Mouse (Mus musculus) kidney, postnatal 25 days (tissue): ENCODE measurements around the gene Abcc12.

Experiments used
- DNase-seq, 2 experiments: peaks; one replicate each; pipeline ENCODE4 v3.0.0; 2021; ENCODE audit warnings: mixed read lengths in 2 of 2

The Abcc12 gene

DNA sequence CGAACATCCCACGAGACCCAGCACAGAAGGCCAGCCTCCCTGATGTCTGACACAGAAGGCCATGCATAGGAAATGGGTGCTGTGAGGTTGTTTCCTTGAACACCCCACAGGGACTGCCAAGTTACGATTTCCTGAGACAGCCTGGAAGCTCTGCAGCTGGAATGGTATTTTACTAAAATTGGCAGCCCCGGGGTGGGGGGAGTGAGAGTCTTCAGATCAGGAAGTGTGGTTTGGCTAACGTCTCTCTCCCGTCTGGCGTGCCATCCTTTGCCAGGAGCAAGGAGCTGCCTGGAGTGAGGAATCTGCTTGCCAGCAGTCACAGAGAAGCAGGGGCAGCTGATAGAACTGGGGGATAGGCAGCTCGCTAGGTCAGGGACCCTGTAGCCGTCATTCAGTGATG is 2.4 kb downstream of the Abcc12 start:
- DNase-seq = peak; percentile 58 to 71

DNA sequence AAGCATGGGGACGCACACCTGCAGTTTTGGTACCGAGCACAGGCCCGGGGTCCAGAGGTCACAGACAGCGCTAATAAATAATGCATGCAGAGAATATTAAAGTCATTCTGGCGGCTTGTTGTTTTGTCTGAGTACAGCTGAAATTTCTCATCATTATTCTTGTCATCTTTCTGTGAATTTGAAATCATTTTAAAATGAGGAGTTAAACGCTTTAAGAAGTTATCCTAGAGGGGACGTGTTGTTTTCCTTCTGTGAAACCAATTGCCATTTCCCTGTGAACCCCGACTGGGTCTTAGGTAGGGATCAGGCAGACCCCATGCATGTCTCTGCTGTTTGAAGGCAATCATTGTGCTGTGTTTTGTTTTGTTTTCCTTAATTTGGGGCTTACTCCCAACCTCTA is 2.9 kb downstream of the Abcc12 start:
- no peak for DNase-seq

DNA sequence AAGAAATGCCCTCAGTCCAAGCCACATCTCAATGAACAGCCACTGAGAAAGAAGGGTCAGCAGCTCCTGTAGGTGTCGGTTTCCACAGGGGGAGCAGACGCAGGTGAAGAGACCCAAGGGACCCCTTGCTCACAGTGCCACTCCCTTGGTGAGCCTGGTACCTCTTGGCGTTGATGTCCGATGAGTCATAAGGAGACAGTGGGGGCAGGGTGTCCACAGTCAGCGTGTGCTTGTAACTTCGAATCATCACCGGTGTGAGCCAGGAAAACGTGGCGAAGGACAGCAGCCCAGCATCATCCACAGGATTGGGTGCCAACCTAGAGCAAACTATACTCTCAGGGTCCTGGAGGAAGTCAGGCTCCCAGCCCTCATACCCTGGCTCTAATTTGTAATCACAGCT is 16.8 kb downstream of the Abcc12 start:
- no peak for DNase-seq

DNA sequence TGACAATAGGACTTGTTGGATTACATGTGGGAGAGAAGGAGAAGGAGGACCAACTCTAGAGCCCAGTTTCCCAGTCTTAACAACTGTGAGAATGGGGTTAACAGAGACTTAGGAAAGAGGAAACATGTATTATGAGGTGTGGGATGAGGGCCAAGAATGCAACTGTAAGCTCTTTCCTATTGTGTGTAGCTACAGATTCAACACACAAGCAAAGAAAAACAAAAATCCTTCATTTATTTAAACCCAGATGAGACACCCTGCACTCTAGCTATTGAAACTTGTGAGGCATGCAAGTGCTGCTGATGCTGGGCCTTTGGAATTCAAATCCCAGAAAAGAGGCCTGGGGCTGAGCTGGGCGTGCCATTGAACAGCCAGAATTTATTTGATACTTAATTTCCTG is 18.7 kb downstream of the Abcc12 start:
- no peak for DNase-seq

DNA sequence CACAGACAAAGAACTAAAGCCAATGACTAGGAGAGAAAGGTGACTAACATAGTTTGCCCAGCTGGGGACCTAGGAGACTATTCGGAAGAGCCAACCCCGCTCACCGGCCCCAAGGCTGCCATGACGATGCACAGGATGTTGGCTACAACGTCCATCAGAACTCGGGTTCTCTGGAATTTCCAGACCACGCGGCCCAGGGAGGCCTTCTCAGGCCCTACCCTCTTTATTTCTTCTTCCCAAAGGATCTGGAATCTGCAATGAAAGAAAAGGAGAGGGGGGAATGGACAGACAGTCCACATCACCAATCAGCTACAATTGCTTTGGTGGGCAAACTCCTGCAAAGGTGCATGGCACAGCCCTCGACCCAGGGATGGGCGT is 19.8 kb downstream of the Abcc12 start:
- DNase-seq = no peak

DNA sequence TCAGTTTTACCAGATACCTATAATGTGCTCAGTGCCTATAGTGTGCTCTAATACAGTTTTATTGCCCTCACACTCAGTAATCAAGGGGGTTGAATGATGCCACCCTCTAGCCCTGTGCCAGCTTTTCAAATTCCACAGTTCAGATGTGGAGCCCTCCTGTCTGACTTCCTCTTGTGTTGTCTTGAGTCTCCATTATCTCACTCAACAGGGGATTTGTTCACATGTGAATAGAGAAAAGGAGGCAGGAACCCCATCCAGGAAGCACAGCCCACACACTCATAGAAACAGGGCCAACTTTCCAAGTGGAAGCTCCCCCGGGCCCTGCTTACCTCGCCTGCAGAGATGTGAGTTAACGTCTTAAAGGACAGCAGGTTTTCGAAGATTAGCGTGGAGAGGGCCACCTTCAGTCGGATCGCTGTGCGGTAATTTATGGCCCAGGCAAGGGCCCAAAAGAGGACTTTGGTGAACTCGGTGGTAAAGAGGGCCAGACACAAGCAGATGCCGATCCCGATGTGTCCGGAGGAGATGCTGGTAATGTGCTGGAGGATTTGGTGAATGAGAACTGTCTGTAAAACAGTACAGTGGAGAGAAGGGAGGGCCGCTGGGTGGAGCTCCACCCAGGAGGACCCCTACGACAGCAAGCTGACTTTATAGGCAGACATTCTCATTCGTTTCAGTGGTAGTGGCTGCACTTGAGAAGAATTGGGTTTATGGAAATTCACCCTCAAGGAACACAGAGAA is 20.4 kb downstream of the Abcc12 start:
- no peak for DNase-seq

DNA sequence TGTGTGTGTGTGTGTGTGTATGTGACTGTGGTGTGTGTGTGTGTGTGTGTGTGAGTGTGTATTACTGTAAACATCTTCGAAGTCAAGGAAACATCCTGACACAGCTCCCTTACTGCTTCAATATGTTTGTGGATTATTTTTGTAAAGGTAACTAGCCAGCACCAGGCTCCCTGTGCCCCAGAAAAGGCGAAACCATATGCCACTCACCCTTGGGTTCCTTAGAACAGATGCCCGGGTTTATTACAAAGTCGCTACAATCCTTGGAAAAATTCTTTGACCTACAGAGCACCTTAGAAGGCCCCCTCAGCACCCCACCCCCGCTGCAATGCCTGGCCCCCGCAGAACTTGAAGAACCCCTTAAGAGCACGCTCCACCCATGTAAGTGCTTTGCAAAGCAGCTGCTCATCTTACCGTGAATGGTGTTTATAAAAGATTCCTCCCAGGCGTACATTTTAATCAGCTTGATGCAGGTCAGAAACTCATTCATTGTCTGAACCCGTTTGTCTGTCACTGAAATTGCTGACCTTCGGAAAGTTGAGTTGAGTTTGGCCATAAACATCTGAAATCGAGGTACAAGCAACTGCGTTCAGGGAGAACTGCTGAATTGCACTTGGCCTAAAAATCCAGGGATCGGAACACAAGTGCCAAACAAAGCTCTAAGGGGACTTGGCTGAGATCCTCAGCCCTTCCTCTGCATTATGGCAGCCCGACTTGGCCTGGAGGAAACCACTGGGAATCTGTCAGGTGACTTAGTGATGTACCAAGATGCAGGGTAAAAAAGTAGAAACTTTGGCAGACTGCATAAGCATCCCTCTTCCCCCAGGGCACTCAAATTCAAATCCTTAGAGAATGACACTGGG is 23.1 kb downstream of the Abcc12 start:
- no peak for DNase-seq

DNA sequence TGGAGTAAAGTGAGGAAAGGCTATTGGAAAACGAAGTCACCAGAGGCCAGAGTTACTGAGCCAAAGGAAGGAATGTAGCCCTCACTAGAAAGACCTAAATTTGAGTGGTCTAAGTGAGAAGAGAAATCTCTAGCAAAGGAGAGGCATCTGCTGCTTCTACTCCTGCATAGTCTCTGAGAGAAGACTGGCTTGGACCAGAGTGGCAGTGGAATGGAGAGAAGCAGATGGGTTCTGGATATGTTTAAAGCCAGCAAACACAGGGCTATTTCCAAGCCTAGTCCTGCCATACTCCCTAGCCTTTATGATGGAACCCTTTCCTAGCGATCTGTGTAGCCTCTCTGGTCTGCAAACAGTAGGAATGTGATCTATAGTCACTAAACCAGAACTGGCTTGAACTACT is 24.9 kb downstream of the Abcc12 start:
- no peak for DNase-seq

DNA sequence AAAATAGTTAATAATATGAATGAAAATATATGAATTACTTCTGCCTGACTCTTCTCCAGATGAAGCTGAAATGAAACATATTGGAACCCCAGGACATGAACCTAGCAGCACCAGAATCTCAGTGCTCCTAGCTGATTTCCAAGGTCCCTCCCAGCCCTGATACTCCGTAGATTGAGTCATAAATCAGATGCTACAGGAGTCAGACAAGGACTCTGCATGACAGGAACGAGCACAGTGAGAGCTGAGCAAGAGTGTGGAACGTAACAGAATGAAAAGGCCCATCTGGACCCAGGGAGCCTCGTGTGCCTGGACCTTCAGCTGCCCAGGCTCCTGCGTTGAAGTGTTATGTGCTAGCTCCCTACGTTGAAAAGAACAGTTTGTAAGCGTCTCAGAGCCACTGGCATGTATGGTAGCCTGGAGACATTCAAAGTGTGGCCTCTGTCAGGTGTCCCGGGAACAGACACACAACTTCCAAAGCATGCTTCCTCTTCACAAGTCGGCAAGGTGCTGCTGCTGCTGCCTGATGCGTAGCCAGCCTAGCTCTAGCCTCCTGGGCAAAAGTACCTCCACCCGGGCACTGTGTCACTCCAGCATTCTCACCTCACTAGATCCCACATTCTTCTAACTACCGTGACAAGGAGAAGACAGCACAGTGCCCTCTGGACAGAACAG is 26.1 kb downstream of the Abcc12 start:
- no peak for DNase-seq

DNA sequence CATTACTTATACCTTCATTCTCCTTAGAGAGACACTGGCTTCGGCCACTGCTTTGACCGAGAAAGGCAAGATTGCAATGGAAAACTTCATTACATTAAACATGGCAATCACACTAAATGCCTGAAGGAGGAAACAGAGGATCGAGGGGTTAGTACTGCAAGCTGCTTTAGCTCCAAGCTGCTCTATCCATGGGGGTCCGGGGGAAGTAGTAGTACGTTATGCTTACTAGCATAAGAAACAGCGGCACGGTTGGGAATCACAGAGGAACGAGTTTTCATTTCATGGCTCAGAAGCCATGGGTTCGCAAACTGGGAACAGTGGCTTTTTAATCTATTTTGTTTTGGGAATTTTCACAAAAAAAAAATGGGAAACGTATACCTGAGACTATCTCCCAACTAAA is 30.0 kb downstream of the Abcc12 start:
- no peak for DNase-seq

DNA sequence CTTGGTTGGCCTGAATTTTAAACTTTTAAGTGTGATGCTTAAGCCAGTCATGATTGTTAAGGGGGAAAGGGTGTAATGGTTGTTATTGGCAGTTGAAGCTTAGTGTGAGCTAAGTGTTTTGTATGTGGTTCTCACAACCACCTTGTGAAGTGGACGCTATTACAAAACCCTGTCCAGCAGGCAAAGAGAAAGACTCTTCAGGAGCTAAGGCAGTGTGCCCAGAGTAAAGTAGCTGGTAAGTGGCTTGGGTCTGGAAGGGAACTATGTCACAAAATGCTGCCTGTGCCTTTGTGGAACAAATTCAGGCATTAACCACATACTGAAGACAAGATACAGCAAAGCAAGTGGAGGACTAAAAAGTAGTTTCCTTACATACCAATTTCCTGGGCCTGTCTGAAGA is 34.5 kb downstream of the Abcc12 start:
- DNase-seq = no peak

DNA sequence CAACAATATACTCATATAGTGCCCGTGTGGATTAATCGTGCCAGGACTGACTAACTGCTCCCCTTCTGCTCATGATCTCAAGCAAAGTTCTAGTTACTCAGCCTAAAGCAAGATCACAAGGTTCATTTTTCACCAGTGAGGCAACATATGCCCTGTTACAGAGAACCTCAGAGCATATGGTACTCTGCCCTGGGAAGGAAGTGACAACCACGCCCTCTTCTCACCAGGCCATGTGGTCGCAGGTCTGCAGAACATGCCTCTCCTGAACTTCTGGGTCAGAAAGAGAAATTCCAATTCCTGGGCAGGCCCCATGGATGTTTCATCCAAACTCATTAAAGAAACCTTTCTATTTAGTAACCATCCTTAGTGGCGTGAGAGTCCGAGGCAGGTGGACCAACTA is 39.6 kb downstream of the Abcc12 start:
- DNase-seq = no peak

DNA sequence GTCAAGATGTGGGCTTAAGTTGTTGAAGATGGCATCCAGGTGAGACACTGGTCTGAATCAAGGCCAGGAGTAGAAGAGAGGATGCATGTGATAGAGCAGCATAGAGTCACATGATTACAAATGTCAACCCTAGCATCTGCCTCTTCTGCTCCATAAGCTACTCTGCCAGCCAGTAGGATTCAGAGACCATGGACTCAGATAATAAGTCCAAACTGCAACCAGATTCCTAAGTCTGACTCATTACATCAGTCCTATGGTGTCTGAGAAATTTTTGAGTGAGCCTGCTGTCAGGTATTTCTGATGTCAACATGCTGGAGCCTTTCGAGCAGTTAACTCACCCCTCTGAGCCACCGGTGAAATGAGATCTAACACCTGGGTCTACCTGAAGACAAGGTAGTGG is 40.1 kb downstream of the Abcc12 start:
- no peak for DNase-seq

DNA sequence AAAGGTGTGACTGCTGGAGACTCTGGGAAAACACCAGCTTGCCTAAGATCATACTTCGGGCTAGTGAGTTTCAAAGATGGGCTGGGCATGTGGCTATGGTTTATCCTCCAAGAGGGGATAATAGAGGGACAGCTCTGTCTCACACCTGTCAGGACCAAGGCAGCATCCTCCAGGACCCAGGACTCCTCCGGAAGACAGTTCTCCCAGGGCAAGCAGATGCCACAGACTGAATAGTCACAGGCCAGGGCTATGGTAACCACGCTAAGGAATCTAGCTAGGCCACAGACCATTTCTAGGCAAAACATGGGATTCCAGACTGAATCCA is 43.9 kb downstream of the Abcc12 start:
- no peak for DNase-seq

DNA sequence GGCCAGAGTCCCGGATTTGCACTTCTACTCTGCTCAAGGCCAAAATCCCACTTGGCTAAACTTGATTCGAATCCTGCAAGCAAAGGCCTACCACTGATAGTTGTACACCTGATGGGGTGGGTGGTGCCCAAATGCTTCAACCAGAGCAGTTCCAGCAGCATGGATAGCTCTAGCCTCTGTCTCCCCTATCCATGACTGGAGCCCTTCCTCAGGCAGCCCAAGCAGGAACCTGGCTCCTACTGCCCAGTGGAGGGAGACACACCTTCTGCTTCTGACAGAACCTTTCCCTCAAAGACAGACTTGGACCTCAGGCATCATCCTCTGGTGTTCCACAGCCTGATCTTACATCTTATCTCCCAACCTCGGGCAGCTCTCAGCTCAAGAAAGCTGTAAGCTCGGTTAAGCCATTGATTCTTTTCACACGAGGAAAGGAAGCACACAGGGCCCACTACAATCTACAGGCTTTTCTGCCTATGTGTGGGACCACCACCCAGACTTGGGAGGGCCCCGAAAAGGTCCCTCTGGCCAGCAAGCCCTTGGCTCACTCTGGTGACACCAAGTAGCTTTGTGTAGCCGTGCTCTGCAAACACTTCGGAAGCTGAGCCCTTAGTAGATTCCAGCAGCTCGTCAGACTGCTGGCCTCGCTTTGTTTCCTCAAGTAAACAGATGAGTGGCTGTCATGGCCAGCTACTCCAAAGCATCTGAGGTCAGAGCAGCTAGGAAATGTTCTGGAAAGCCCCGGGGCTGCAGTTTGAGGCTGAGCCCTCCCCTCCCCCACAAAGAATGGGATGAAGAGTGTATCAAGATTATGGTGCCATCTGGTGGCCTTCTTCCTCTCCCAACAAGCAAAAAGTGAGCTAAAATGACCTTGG is 44.5 kb downstream of the Abcc12 start:
- DNase-seq = peak; percentile 78 to 83

DNA sequence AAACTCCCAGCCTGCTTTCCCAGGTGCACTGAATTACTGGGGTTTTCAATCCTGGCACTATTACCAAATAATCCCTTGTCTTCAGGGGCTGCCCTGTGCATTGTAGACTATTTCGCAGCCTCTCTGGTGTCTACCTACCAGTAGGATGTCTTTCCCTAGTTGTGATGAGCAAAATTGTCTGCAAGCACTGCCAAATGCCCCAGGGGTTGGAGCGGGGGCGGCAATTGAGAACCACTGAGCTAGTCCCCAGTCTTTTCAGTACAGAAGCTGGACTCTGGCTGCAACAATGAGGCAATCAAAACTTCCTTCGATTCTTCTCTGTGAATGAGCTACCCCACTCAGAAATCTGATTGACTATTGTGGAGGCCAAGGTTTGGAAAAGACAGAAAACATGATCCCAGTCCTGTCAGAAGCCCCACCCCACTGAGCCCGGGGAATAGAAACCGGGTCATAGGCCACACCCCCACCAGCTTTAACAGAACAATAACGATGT is 45.4 kb downstream of the Abcc12 start:
- DNase-seq = no peak

DNA sequence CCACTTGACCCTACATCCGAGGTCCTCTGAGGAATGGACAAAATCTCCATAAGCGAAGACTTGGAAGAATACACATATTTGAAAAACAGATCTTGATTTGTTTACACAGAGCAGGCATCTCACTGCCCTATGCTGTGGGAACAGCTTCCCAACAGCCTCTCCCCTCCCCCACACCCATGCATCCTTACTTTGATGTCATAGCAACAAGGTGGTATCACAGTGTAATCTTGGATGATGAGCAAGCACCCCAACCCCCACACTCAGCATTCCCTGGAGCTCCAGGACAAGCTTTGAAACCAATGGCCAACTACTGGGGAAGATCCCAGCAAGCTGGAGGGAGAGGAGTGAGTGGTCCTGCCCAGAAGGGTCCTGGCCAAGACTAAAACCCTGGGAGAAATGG is 50.8 kb downstream of the Abcc12 start:
- no peak for DNase-seq

DNA sequence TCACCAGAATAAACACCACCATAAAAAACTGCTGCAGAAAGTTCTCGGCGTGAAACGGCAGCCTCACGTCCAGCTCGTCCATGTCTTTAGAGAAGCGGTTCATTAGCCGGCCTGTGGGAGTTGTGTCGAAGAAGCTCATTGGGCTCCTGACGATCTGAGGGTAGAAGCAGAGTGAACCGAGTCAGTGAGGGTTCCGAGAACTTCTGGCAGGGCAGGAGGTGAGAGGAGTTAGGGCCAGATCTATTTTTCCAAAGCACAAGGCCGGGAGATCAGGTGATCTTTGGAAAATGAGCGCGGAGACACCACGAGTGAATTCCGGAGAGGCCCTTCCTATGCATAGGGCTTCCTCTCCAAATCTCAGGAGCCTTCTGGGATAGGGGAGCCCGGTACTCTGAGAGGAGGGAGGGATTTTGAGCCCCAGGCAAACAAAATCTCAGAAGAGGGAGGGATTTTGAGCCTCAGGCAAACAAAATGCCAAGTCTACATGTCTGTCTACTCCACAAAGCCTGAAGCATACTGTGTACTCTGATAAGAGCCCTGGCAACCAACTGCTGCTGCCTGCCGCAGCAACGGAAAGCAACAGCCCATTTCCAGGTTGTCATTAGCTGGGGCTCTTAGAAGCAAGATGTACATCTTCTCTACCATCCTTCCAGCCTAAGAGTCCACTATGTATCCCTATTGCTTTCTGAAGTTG is 53.0 kb downstream of the Abcc12 start:
- DNase-seq = no peak

DNA sequence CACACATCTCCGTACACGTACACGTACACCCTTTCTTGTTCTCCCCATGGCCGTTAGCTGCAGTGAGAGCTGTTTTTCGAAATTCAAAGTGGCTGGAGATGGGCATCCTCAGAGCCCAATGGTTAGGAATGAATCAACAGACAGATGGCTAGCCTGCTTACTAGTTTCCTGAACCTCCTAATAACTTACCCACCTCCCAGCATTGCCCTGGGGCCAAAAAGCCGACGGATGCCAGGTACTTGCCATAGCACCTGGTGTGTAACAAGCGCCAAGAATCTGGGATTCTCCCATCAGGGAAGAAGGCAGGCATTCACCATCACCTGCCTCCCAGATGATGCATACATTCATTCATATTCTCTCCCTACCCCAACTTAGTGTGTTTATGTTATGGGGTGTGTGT is 53.7 kb downstream of the Abcc12 start:
- DNase-seq = no peak

DNA sequence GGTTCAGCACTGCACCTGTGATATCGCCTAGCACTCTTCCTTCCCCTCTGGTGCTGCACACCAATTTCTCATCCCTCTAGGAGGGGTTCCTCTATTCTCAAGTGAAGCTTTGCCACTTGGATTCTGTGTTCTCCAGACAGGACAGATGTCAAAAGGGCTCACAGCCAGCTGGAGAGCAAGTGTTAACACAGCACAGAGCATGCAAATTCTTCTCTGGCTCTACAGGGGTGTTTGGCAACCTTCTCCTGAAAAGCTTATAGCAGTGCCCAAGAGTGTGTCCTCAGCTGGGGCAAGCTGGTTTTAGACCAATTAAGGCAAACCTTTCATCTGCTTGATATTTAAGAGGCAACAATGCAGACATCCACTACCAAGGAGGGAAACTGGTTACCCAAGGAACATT is 66.3 kb downstream of the Abcc12 start:
- no peak for DNase-seq

DNA sequence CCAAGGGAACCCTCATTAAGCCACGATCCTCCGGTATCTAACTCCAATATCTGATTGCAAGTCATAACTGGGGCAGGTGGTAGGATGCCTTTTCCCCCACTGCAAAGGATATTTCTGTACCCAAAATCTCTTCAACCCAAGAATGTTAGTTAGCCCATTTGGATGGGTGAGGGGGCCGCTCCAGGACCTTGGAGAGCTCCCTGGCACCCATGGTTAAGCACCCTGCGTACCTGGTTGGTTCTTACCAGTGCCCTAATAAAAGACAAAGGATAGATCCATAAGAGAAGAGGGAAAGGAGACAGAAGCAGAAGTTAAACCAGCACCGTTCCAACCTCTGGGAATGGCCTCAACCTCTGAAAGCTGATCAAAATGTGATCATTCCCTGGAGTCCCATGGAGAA is 67.6 kb downstream of the Abcc12 start:
- DNase-seq = no peak

DNA sequence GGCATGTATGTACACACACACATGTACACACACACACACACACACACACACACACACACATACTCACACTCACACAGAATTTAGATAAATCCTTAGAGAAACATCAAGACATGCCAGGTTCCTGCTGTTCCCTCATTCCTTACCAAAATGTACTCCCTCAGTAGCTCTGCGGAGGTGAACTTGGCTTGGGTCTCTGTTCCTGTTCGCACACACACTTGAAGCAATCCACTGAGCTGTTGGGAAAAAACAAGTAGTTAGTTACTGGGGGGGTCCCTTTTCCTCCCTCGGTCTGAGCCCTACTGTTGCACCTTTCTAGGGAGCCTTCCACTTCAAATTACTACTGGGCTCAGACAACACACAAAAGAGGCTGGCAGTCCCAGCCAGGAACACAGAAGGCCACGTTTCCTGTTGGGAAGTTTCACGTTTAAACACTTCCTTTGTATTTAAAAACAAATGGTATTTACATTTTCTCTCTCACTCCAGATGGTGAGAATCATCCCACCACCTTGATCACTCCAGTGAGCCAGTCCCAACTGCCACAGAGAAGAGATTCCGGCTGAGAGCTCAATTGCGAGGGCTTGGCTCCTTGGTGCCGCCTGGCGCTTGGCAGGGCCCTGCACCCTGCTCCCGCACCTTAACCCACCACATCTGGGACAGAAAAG is 68.2 kb downstream of the Abcc12 start:
- DNase-seq = no peak
